Mouse (Mus musculus) stomach, postnatal 0 days (tissue): ENCODE measurements at regions not wholly inside any gene's neighbourhood (a gene's known extent, or its start where the extent isn't known, plus 50 kb on each side); places are given as distances from the start of the nearest gene placed in this dataset.

Experiments
- ATAC-seq: fragments of 200-750 bp; cut with Nextera tagmentation; 2 replicates; pipeline ENCODE4 v1.8.0; 2017; ENCODE audit not compliant: low FRiP score, low TSS enrichment
- DNase-seq: peaks from one replicate; pipeline ENCODE4 v3.0.0-alpha.2; 2016; ENCODE audit warnings: low spot score
- H3K27ac ChIP-seq: fragments of 300-500 bp; sonication (generic); replicated peaks from 2 replicates; pipeline ENCODE4 v1.5.1; 2014; ENCODE audit warnings: mild to moderate bottlenecking, control low read depth
- H3K27me3 ChIP-seq: fragments of 300-500 bp; sonication (generic); 2 replicates; pipeline ENCODE4 v1.6.1; 2014; ENCODE audit warnings: low read length; ENCODE audit not compliant: control insufficient read depth, insufficient read depth
- H3K36me3 ChIP-seq: fragments of 300-500 bp; sonication (generic); 2 replicates; pipeline ENCODE4 v1.6.1; 2014; ENCODE audit warnings: low read length, mixed read lengths; ENCODE audit not compliant: control insufficient read depth, insufficient read depth
- H3K4me1 ChIP-seq: fragments of 300-500 bp; sonication (generic); replicated peaks from 2 replicates; pipeline ENCODE4 v1.6.1; 2014; ENCODE audit warnings: antibody characterized with exemption; ENCODE audit not compliant: control insufficient read depth, insufficient read depth
- H3K4me2 ChIP-seq: fragments of 300-500 bp; sonication (generic); replicated peaks from 2 replicates; pipeline ENCODE4 v1.6.1; 2014; ENCODE audit warnings: low read depth, mild to moderate bottlenecking, control low read depth, moderate library complexity
- H3K4me3 ChIP-seq: fragments of 300-500 bp; sonication (generic); 2 replicates; pipeline ENCODE4 v1.5.1; 2014; ENCODE audit warnings: low read depth, low read length, control low read depth
- H3K9ac ChIP-seq: fragments of 300-500 bp; sonication (generic); 2 replicates; pipeline ENCODE4 v1.6.1; 2014; ENCODE audit warnings: mild to moderate bottlenecking, low read length, control low read depth, mixed read lengths
- H3K9me3 ChIP-seq: fragments of 300-500 bp; sonication (generic); 2 replicates; pipeline ENCODE4 v1.6.1; 2016; ENCODE audit warnings: low read length; ENCODE audit not compliant: control insufficient read depth
- CTCF ChIP-seq: IDR thresholded peaks from 2 replicates; pipeline ENCODE4 v1.5.1; 2016; ENCODE audit warnings: antibody characterized with exemption, low read depth, mild to moderate bottlenecking, moderate library complexity
- EP300 ChIP-seq: optimal IDR thresholded peaks from 2 replicates; pipeline ENCODE3; 2016; ENCODE audit warnings: antibody characterized with exemption
- WGBS: fragments of 180-500 bp; shearing (Covaris S2); extraction: QIAGEN DNeasy Blood & Tissue Kit; methylation state at CpG from one replicate; pipeline ENCODE4 v1.1.7; 2014; 5-methylcytosine and 5-hydroxymethylcytosine counted together

DNA sequence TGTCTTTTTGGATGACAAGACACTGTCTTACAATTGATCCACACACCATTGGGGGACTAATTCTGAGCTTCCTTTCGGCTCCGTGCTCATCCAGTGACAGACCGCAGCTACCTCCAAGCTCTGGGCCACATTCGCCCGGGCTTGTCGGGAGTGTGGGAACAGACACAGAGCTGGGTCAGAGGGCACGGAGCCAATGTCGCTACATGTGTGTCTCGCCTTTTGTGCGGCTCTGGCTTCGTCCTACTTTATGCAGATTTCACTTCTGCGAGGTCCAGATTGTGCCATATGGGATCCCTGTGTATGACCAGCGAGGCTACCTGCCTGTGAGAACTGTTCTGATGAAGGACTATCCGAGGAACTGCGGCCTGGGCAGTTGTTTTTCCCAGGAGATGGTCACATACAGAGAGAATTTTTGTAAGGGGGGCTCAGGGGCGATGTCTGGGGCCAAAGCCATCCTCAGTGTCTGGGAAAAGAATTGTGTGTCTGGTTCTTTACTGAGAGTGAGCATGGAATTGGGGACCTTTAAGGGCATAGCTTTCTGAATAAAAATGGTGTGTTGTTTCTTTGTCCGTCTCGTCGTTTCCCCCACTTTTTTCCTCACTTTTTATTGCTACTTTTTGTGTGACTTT, 182.6 kb downstream of the Tmem161b start:
- Histone ChIP-seq H3K27me3 (no peaks in the 10 kb centered on the region), H3K4me2 (no peak overlapping the region), H3K27ac (no peak overlapping the region), H3K9me3 (no peaks in the 10 kb centered on the region), H3K9ac (no peak overlapping the region), H3K36me3 (no peaks in the 10 kb centered on the region), H3K4me3 (no peak overlapping the region), H3K4me1 (no peaks in the 10 kb centered on the region)
- TF ChIP-seq EP300: no peak
- no peak for TF ChIP-seq CTCF
- ATAC-seq: no peak
- 75% methylated on average over 19 of the region's 19 CpGs for WGBS
- DNase-seq: no peak

DNA sequence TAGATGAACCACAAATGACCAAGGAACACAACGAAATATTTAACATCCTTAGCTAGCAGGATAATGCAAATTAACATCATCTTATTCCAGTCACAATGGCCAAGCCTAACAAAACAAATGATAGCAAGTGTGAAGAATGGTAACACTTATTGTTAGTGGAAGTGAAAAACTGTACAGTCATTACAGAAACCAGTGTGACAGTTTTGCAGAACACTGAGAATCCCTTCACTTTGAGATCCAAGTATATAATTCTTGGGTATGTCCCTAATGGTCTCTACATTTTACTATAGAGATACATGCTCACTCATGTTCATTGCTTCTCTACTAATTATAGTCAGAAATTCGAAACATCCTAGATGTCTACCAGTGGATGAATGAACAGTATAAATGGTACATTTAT, 212.3 kb downstream of the Tmem161b start:
- H3K4me2 ChIP-seq: no peak overlapping the region
- H3K9me3 ChIP-seq: no peaks in the 10 kb centered on the region
- H3K9ac ChIP-seq: no peak overlapping the region
- no peaks in the 10 kb centered on the region for H3K27me3 ChIP-seq
- H3K4me1 ChIP-seq: no peaks in the 10 kb centered on the region
- no peaks in the 10 kb centered on the region for H3K36me3 ChIP-seq
- no peak overlapping the region for H3K27ac ChIP-seq
- H3K4me3 ChIP-seq: no peak overlapping the region
- 71% methylated on average over 2 of the region's 2 CpGs for WGBS
- TF ChIP-seq EP300: no peak
- TF ChIP-seq CTCF: no peak
- no peak for ATAC-seq
- no peak for DNase-seq

DNA sequence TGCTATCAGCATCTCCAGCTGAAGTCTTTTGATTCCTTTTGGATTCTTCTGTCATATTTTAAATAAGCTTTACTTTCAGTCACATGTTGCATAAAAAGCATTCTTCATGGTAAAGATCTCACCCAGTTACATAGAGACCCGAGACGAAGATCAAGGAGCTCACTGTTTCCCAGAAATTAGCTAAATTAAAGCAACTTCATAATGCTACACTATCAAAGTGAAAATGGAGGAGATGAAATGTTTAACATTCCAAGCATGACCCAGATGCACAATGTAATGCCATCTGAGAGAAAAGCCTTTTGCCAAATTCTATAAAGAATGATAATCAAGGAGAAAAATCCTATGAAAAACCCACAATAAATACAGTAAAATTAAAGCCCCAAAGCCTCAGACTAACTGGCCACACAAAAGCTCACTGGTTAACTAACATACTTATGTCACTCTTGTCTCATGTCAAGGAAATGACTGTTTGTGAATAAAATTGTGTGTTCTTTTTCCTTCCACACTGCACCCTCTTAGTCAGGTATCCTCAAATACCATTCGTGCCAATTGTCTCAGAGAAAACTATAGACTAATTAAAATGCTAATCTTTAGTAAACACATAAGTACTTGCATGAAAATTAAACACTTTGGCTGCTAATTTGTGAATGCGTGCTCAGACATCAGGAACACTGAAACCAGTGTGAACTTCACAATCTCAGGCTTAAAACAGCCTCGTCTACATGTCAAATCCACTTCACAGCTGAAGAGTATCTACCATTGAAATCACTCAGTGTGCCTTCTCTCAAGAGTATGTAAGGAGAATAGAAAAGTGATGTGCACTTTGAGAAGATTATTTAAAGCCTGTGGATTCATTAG, 215.7 kb downstream of the Tmem161b start:
- no peaks in the 10 kb centered on the region for H3K36me3 ChIP-seq
- DNase-seq: no peak
- TF ChIP-seq CTCF: no peak
- no peak for TF ChIP-seq EP300
- no peak overlapping the region for H3K27ac ChIP-seq
- no peak overlapping the region for H3K9ac ChIP-seq
- H3K27me3 ChIP-seq: no peaks in the 10 kb centered on the region
- H3K4me1 ChIP-seq: no peaks in the 10 kb centered on the region
- 73% methylated on average over 5 of the region's 5 CpGs for WGBS
- no peak for ATAC-seq
- no peak overlapping the region for H3K4me3 ChIP-seq
- H3K4me2 ChIP-seq: no peak overlapping the region
- no peaks in the 10 kb centered on the region for H3K9me3 ChIP-seq

DNA sequence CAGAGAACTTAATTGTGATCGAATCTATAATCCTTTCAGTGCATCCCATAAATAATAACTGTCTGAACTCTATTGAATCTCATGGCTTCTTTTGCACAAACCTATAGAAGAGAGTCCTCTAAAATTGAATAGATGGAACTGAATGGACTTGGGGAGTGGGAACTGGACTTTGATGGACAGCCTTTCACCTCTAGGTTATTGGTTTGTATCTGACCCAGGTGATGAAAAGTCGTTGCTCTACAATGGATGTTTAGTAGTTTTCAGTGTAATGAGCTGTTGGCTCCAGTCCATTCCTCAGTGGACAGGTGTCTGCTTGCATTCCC, 216.3 kb downstream of the Tmem161b start:
- H3K4me2 ChIP-seq: no peak overlapping the region
- 76% methylated on average over 2 of the region's 2 CpGs for WGBS
- TF ChIP-seq CTCF (no peak), EP300 (no peak)
- no peak overlapping the region for H3K9ac ChIP-seq
- no peak overlapping the region for H3K4me3 ChIP-seq
- H3K27ac ChIP-seq: no peak overlapping the region
- ATAC-seq: no peak
- DNase-seq: no peak
- no peaks in the 10 kb centered on the region for H3K4me1 ChIP-seq
- no peaks in the 10 kb centered on the region for H3K36me3 ChIP-seq
- no peaks in the 10 kb centered on the region for H3K27me3 ChIP-seq
- no peaks in the 10 kb centered on the region for H3K9me3 ChIP-seq

DNA sequence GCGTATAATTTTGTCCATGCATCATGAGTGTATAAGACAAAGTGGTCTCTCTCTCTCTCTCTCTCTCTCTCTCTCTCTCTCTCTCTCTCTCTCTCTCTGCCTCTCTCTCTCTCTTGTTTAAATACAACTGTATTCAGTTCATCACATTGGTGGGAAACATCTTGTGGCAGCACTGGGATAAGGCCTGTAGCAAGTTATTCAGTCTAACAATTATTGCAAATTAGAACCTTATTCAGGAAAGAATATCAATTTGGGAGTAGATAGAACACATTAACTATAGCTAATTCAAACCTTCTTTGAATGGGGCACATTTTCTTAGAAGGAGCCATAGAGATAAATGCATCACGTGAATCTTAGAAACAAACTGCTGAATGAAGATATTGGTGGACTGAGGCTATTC, 226.4 kb downstream of the Tmem161b start:
- no peak for ATAC-seq
- Histone ChIP-seq H3K9ac (no peak overlapping the region), H3K9me3 (no peaks in the 10 kb centered on the region), H3K4me3 (no peak overlapping the region), H3K4me2 (no peak overlapping the region), H3K36me3 (no peaks in the 10 kb centered on the region), H3K27me3 (no peaks in the 10 kb centered on the region), H3K27ac (no peak overlapping the region), H3K4me1 (no peaks in the 10 kb centered on the region)
- no peak for DNase-seq
- TF ChIP-seq CTCF (no peak), EP300 (no peak)
- 82% methylated on average over 2 of the region's 2 CpGs for WGBS

DNA sequence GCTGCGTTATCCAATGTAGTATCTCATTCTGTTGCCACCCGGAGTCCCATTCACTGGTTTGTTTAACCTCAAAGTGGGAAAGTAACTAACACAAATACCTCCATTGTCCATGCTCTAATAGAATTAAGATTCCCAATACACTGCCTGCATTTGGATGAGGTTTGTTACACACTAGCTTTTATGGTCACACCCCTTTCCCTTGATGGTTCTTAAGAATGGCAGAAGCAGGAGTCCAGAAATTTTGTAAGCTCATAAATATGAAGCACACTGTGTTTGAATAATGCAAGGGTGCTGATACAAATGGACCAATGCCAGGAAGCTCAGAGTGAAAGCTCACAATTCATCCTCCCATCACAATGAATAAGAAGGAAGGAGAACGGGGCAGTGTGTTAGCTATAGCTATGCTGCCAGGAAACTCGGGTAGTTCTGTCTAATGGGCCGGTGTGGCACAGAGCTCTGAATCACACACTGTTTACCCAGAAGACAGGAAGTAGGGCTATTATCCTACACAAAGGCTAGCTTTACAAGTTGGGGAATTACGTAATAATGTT, 227.0 kb downstream of the Tmem161b start:
- H3K9ac ChIP-seq: no peak overlapping the region
- DNase-seq (no peak), ATAC-seq (no peak)
- no peak overlapping the region for H3K4me2 ChIP-seq
- no peaks in the 10 kb centered on the region for H3K9me3 ChIP-seq
- H3K36me3 ChIP-seq: no peaks in the 10 kb centered on the region
- H3K27ac ChIP-seq: no peak overlapping the region
- TF ChIP-seq EP300: no peak
- TF ChIP-seq CTCF: no peak
- 52% methylated on average over 6 of the region's 6 CpGs for WGBS
- no peaks in the 10 kb centered on the region for H3K4me1 ChIP-seq
- H3K4me3 ChIP-seq: no peak overlapping the region
- no peaks in the 10 kb centered on the region for H3K27me3 ChIP-seq
